Mouse (Mus musculus) megakaryocyte, adult 5-6 weeks (primary cell): ENCODE results near the gene Svop. TPM values are rescaled to one million over a fixed set of nuclear protein-coding genes. Genes with fewer than 3 reads are reported as not detected.

Experiments
- total RNA-seq, 2 experiments: library from RNA; stranded (forward) in 1 of 2; stranded (reverse) in 1 of 2; fragments of 153-499, 151-499 nt in 1 of 2; fragments of 221-1000, 200-1000 nt in 1 of 2; gene quantifications; 2 replicates each; pipeline versions ENCODE4 v1.2.3 to v1.2.4; 2015 to 2017

Gene Svop
- total RNA-seq, 2 experiments from 2014 or later, result not detected

Other genes starting within 250 kb of the Svop start
- 93.2 and 103 TPM in 2 replicates for gene Coro1c, start 182.8 kb downstream of the Svop start, total RNA-seq (2015)
- gene Coro1c, start 182.8 kb downstream of the Svop start, total RNA-seq (2017), result 141 and 145 TPM in 2 replicates
- gene Ssh1, start 97.7 kb downstream of the Svop start, total RNA-seq (2015), result 10.2 and 10.4 TPM in 2 replicates
- 4.7 and 4.9 TPM in 2 replicates for gene Ssh1, start 97.7 kb downstream of the Svop start, total RNA-seq (2017)
- not detected in 2 replicates for gene Dao, start 87.9 kb downstream of the Svop start, total RNA-seq (2015)
- gene Dao, start 87.9 kb downstream of the Svop start, total RNA-seq (2017), result not detected in 2 replicates
- 2.8 and 7.2 TPM in 2 replicates for gene Usp30, start 26.1 kb downstream of the Svop start, total RNA-seq (2015)
- gene Usp30, start 26.1 kb downstream of the Svop start, total RNA-seq (2017), result 3.5 and 4.7 TPM in 2 replicates
- gene Alkbh2, start 36.6 kb upstream of the Svop start, total RNA-seq (2015), result 3.0 and 3.2 TPM in 2 replicates
- 1.4 and 1.6 TPM in 2 replicates for gene Alkbh2, start 36.6 kb upstream of the Svop start, total RNA-seq (2017)
- 3.0 and 3.1 TPM in 2 replicates for gene Ung, start 38.8 kb upstream of the Svop start, total RNA-seq (2015)
- 6.1 and 9.7 TPM in 2 replicates for gene Ung, start 38.8 kb upstream of the Svop start, total RNA-seq (2017)
- gene Acacb, start 55.0 kb upstream of the Svop start, total RNA-seq (2015), result 0.02 and 0.05 TPM in 2 replicates
- gene Acacb, start 55.0 kb upstream of the Svop start, total RNA-seq (2017), result 0.07 TPM in 1 of 2 replicates, not detected in the other
- not detected in 2 replicates for gene Foxn4, start 182.2 kb upstream of the Svop start, total RNA-seq (2015)
- not detected in 2 replicates for gene Foxn4, start 182.2 kb upstream of the Svop start, total RNA-seq (2017)
- gene Myo1h, start 197.6 kb upstream of the Svop start, total RNA-seq (2015), result 4.3 and 8.6 TPM in 2 replicates
- gene Myo1h, start 197.6 kb upstream of the Svop start, total RNA-seq (2017), result 5.2 and 12.5 TPM in 2 replicates